Mouse (Mus musculus) kidney, embryonic 15.5 days (tissue): ENCODE data around the gene Pard3. TPM values are rescaled to one million over a fixed set of nuclear protein-coding genes. Genes with fewer than 3 reads are reported as not detected.
A peak's percentile ranks its signal among the peaks of the same experiment; 100 is the strongest.

Experiments
- ATAC-seq: fragments of 200-750 bp; cut with Nextera tagmentation; replicated peaks from 2 replicates; pipeline ENCODE4 v1.8.0; 2017; ENCODE audit warnings: moderate TSS enrichment; ENCODE audit not compliant: low FRiP score
- H3K27ac ChIP-seq: fragments of 300-500 bp; sonication (generic); 2 replicates; pipeline ENCODE4 v1.5.1; 2015; ENCODE audit warnings: mild to moderate bottlenecking, inconsistent platforms
- H3K27me3 ChIP-seq: fragments of 300-500 bp; sonication (generic); 2 replicates; pipeline ENCODE4 v1.6.1; 2015; ENCODE audit warnings: inconsistent platforms
- H3K36me3 ChIP-seq: fragments of 300-500 bp; sonication (generic); 2 replicates; pipeline ENCODE4 v1.6.1; 2015; ENCODE audit warnings: inconsistent platforms
- H3K4me1 ChIP-seq: fragments of 300-500 bp; sonication (generic); 2 replicates; pipeline ENCODE4 v1.6.1; 2015; ENCODE audit warnings: inconsistent platforms
- H3K4me2 ChIP-seq: fragments of 300-500 bp; sonication (generic); 2 replicates; pipeline ENCODE4 v1.6.1; 2015; ENCODE audit warnings: moderate library complexity, mild to moderate bottlenecking, inconsistent platforms
- H3K4me3 ChIP-seq: fragments of 300-500 bp; sonication (generic); replicated peaks from 2 replicates; pipeline ENCODE4 v1.5.1; 2015; ENCODE audit warnings: mild to moderate bottlenecking, inconsistent platforms
- H3K9ac ChIP-seq: fragments of 300-500 bp; sonication (generic); 2 replicates; pipeline ENCODE4 v1.6.1; 2015; ENCODE audit warnings: mild to moderate bottlenecking, inconsistent platforms
- H3K9me3 ChIP-seq: fragments of 300-500 bp; sonication (generic); replicated peaks from 2 replicates; pipeline ENCODE4 v1.6.1; 2016; ENCODE audit warnings: inconsistent platforms
- WGBS: fragments of 180-500 bp; shearing (Covaris S2); methylation state at CpG from one replicate; pipeline ENCODE4 v1.1.7; 2015; ENCODE audit warnings: mixed read lengths; 5-methylcytosine and 5-hydroxymethylcytosine counted together
- polyA plus RNA-seq: library from polyadenylated mRNA; unstranded; fragments of >200 nt; fragmentation: Nextera tagmentation; extraction: Ambion mirVana; gene quantifications from 2 replicates; pipeline ENCODE4 v1.2.1, GENCODE M21; 2015

Gene Pard3
- polyA plus RNA-seq, 1 experiment from 2014 or later, result 27.5 TPM

DNA sequence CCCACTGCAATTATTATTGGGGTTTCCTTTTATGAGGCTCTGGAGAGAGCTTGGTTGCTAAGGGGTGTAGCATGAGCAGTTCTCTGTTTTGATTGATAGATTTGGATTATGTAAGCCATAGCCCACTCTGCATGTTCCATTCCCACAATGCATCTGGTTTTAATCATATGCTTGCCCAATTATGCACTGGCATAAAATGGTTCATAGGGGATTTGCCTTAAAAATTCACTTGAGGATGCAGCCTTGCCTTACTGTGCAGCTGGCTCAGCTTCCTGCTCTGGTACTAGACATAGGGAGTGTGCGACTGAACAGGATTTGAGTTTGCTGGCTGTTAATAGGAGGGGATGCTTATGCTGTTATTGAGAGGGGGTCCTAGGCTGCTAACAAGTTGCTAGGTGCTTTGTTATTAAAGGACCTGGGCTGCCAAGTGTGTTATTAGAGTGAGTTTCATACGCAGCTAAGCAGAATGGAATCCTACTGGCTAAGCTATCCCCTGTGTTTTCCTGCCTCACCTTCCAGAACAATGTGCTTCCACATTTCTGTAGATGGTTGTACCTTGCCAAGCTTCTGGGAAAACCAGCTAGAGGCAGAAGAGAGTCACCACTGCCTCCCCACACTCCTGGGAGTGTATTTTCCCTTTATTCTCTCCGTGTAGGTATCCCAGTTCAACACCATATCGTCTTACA, 151.2 kb downstream of the Pard3 start:
- no peaks in the 10 kb centered on the region for H3K27me3 ChIP-seq
- no peak overlapping the region for H3K4me3 ChIP-seq
- no peak overlapping the region for H3K27ac ChIP-seq
- H3K36me3 ChIP-seq, result no peaks in the 10 kb centered on the region
- no peak for ATAC-seq
- H3K9me3 ChIP-seq, result no peaks in the 10 kb centered on the region
- no peak overlapping the region for H3K4me2 ChIP-seq
- H3K4me1 ChIP-seq, result peaks cover 18% of the 10 kb centered on the region
- WGBS, result 78% methylated on average over 4 of the region's 4 CpGs
- H3K9ac ChIP-seq, result no peak overlapping the region

DNA sequence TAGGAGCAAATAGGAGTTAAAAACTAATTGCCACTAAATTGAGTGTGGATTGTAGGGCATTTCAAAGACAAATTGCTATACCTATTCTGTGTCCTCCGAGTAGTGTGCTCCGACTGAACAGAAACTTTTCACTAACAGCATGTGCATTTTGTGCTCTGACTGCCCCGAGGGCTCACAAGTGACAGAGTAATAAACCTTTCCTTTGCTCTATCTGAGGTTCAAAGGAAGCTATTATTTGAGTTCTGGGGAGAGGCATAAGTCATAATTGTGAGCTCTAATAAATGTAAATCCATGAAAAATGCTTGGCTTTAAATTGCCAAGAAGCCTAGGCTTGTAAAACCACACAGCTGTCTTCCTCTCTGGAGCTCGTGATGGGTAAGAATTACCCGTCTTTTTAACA, 156.5 kb downstream of the Pard3 start:
- Histone ChIP-seq H3K9me3 (no peaks in the 10 kb centered on the region), H3K4me1 (peaks cover 28% of the 10 kb centered on the region), H3K36me3 (no peaks in the 10 kb centered on the region), H3K4me2 (no peak overlapping the region), H3K27me3 (no peaks in the 10 kb centered on the region), H3K27ac (peak overlapping the region; percentile 48; the same call in 1 of the 2 replicates), H3K9ac (no peak overlapping the region), H3K4me3 (no peak overlapping the region)
- WGBS, result 42% methylated on average over 5 of the region's 5 CpGs
- no peak for ATAC-seq

DNA sequence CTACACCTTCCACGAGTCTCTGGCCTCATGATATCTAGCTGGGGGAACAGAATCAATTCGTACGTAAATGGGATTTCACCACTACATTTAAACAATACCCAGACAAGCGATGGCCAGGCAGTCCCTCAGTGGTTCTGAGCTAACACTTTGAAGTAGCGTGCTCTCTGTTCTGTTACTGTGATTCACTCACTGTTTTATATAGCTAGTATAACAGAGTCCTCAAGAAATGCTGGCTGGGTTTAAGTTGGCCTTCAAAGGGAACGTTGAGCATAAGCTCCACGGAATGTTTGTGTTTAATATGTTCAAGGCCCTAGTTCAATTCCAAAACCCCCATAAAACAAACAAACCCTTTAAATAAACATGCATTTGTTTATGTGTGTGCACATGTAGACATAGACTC, 156.9 kb downstream of the Pard3 start:
- Histone ChIP-seq H3K9me3 (no peaks in the 10 kb centered on the region), H3K9ac (no peak overlapping the region), H3K36me3 (no peaks in the 10 kb centered on the region), H3K27ac (peak overlapping the region; percentile 48; the same call in 1 of the 2 replicates), H3K4me1 (peaks cover 28% of the 10 kb centered on the region), H3K27me3 (no peaks in the 10 kb centered on the region), H3K4me3 (no peak overlapping the region), H3K4me2 (no peak overlapping the region)
- no peak for ATAC-seq
- 60% methylated on average over 7 of the region's 7 CpGs for WGBS

DNA sequence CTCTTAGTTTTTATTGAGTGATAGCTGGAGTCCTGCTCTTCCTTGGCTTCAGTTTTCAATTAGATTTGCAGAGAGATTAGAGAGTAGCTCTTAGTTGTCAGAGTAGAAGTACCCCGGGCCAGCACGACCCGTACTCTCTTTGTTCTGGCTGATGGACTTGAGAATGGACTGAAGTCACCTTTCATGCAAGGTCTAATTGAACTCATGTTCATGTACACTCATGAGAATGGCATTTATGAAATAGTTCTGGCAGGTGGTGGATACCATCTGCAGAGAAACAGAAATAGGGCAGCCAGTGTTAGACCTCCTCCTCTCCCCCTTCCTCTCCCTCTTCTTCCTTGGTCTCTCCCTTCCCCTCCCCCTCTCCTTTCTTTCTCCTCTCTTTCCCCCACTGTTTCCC, 158.7 kb downstream of the Pard3 start:
- Histone ChIP-seq H3K4me1 (peaks cover 36% of the 10 kb centered on the region), H3K4me2 (no peak overlapping the region), H3K9ac (no peak overlapping the region), H3K4me3 (no peak overlapping the region), H3K27ac (no peak overlapping the region), H3K9me3 (no peaks in the 10 kb centered on the region), H3K36me3 (no peaks in the 10 kb centered on the region), H3K27me3 (no peaks in the 10 kb centered on the region)
- ATAC-seq, result no peak
- 61% methylated on average over 3 of the region's 3 CpGs for WGBS

DNA sequence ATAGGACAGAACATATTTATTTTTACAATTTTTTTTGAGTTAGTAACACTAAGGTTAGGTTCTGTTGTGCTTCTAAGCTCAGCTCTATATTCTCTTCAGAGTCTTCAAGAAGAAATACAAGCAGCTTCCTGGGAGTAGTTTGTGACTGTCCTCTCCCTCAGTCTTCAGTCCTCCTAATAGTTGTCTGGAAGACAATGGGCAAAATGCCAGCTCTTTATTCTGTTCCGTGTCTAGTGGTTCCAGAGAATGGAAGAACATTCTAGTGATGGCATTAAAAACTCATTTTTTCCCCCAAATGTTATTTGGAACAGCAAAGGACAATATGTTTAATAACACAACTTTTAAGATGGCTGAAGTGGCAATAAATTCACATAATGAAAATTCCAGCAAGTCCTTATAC, 163.3 kb downstream of the Pard3 start:
- H3K4me1 ChIP-seq, result peaks cover 40% of the 10 kb centered on the region
- no peak overlapping the region for H3K4me3 ChIP-seq
- no peaks in the 10 kb centered on the region for H3K27me3 ChIP-seq
- H3K9me3 ChIP-seq, result no peaks in the 10 kb centered on the region
- 37% methylated on average over 1 of the region's 1 CpGs for WGBS
- 0 out of 2 replicates have a peak overlapping the region, but pooled peaks have one; percentile 1 for H3K27ac ChIP-seq
- no peak overlapping the region for H3K4me2 ChIP-seq
- H3K9ac ChIP-seq, result no peak overlapping the region
- no peaks in the 10 kb centered on the region for H3K36me3 ChIP-seq
- ATAC-seq, result no peak

DNA sequence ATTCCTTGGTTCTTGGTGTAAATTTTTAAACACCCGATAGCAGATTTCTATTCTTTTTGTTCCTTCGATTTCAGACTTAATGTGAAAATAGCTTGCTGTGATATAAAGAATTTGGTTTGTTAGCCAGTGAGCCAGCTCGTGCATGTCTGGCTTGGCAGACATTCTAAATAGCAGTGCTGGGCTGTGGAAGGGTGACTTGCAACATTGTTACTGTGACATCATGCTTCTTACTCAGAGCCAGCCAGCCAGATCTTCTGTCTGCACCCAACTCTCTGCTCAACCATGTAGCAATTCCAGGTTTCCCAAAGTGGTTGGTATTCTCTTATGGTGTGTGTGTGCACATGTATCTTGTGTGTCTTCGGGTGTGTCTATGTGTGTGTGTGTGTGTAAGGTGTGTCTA, 163.7 kb downstream of the Pard3 start:
- ATAC-seq, result no peak

DNA sequence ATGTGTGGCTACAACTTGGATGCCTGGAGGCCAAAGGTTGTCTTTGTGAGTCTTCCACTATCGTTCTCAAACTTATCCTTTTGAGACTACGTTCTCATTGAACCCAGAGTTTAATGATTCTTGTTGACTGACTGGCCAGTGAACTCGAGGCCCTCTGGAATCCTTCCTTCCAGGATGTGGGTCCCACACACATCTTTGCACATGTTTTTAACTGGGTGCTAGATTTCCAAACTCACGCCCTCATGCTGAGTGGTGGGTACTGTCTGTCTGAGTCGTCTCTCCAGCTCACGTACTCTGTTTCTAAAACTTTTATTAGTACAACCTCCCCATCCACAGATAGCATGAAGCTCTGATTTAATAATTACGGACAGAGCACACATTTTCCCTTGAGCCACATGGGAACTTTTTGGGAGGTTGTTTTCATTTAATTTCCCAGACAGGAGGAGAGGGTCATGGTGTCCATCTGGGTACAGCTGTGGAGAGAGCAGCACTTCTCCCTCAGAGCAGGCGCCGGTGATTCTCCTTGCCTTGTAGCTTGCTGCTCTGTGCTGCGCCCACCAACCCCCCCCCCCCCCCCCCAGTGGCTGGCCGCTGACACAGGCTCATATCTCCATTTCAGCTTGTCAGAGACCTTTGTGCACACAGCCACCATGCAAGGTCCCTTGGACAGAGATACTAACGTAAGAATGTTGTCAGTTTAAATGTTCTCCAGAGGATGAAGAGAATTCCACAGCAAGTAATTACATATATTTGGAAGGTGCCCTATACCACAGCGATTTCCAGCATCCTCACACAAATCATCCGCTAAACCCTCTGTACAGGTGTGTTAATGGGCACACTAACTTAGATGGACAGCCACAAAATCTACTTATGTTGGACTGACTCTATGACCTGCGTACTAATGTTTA, 165.9 kb downstream of the Pard3 start:
- H3K4me1 ChIP-seq, result peaks cover 37% of the 10 kb centered on the region
- H3K4me3 ChIP-seq, result no peak overlapping the region
- ATAC-seq, result peak; percentile 76
- no peaks in the 10 kb centered on the region for H3K27me3 ChIP-seq
- no peaks in the 10 kb centered on the region for H3K36me3 ChIP-seq
- peak overlapping the region; percentile 77 for H3K27ac ChIP-seq
- H3K9me3 ChIP-seq, result no peaks in the 10 kb centered on the region
- no peak overlapping the region for H3K9ac ChIP-seq
- WGBS, result 51% methylated on average over 15 of the region's 15 CpGs
- no peak overlapping the region for H3K4me2 ChIP-seq

More for the DNA sequence above, 163.7 kb downstream of the Pard3 start:
- WGBS, result 80% methylated on average over 4 of the region's 4 CpGs
- H3K9ac ChIP-seq, result no peak overlapping the region
- no peaks in the 10 kb centered on the region for H3K36me3 ChIP-seq
- H3K27me3 ChIP-seq, result no peaks in the 10 kb centered on the region
- no peak overlapping the region for H3K27ac ChIP-seq
- no peak overlapping the region for H3K4me2 ChIP-seq
- H3K9me3 ChIP-seq, result no peaks in the 10 kb centered on the region
- H3K4me1 ChIP-seq, result peaks cover 38% of the 10 kb centered on the region
- no peak overlapping the region for H3K4me3 ChIP-seq

DNA sequence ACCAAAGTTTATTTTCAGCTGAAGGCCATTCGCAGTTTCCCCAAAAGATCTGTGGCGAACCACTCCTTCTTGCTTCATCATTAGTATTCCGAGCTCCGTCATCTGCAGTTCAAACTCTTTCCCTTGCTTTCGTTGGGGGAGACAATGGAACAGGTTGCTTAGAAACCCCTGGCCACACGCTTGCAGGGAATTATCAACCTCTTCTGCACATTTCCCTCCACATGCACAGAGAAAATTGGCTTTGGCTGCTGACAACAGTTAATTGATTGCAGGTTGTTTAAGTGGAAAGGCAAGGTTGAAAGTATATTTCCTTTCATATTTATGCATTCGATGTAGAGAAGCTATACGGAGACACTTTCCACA, 166.5 kb downstream of the Pard3 start:
- Histone ChIP-seq H3K9ac (no peak overlapping the region), H3K36me3 (no peaks in the 10 kb centered on the region), H3K27me3 (no peaks in the 10 kb centered on the region), H3K4me1 (peaks cover 39% of the 10 kb centered on the region), H3K4me2 (no peak overlapping the region), H3K27ac (peak overlapping the region; percentile 77; the same call in 1 of the 2 replicates), H3K9me3 (no peaks in the 10 kb centered on the region), H3K4me3 (no peak overlapping the region)
- WGBS, result 68% methylated on average over 8 of the region's 8 CpGs
- no peak for ATAC-seq

DNA sequence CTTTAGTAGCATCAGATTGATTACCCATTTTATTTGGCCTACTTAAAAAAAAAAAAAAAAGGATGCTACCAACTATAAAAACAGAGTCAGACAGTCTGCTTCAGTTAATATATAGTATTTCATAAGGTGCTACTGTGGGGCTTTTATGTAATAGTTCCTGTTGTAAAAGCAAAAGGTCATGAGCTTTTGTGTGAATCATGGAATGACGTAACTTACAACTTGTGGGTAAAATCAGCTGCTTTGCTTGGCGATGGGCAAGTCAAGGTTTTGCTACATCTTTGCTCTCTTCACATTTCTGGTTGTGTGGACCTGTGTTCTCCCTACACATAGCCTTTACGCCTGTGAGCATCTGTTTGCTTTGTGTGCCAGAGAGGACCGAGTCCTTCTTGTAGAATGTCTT, 179.7 kb downstream of the Pard3 start:
- H3K4me3 ChIP-seq, result no peak overlapping the region
- WGBS, result 87% methylated on average over 4 of the region's 4 CpGs
- no peak overlapping the region for H3K4me2 ChIP-seq
- no peaks in the 10 kb centered on the region for H3K4me1 ChIP-seq
- no peaks in the 10 kb centered on the region for H3K9me3 ChIP-seq
- no peak for ATAC-seq
- H3K9ac ChIP-seq, result no peak overlapping the region
- no peak overlapping the region for H3K27ac ChIP-seq
- no peaks in the 10 kb centered on the region for H3K27me3 ChIP-seq
- H3K36me3 ChIP-seq, result no peaks in the 10 kb centered on the region

DNA sequence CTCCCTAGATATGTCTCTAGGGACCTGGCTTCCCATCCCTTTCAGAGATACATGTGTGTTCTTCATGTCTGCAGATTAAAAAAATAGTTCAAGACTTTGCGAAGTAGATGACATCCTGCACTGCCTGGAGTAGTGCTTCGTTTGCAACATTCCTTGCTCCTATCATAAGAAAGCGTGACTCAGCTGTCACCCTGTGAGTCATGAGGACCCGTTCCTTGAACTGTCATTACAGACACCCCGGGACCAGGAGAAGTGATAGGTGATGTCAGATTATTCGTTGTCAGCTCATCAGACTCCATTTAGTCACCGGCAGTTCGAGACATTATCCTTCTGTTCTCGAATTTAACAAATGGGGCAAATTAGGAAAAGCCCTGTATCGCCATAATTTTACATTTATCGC, 180.1 kb downstream of the Pard3 start:
- no peak for ATAC-seq
- Histone ChIP-seq H3K36me3 (no peaks in the 10 kb centered on the region), H3K27me3 (no peaks in the 10 kb centered on the region), H3K27ac (no peak overlapping the region), H3K4me3 (no peak overlapping the region), H3K4me2 (no peak overlapping the region), H3K4me1 (no peaks in the 10 kb centered on the region), H3K9me3 (no peaks in the 10 kb centered on the region), H3K9ac (no peak overlapping the region)
- WGBS, result 84% methylated on average over 11 of the region's 11 CpGs

DNA sequence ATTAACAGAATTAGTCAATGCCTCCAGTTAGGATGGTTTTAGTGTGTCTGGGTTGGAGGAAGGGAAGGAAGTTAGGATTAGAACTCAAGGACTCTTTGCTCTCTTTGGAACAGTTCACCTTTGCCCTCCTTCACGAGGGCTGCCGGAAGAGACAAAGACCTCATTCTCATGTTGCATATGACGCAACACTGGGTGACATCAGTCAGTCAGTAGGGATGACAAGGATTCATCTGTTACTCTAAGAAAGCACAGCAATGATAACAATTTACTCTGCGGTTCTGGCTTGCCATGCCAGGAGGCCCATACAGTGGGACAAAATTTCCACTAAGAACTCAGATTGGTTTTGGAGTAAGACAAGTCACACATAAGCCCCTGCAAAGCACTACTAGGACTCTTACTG, 187.1 kb downstream of the Pard3 start:
- no peaks in the 10 kb centered on the region for H3K27me3 ChIP-seq
- H3K36me3 ChIP-seq, result no peaks in the 10 kb centered on the region
- no peak for ATAC-seq
- no peak overlapping the region for H3K4me2 ChIP-seq
- no peak overlapping the region for H3K4me3 ChIP-seq
- peaks cover 31% of the 10 kb centered on the region for H3K4me1 ChIP-seq
- H3K9ac ChIP-seq, result no peak overlapping the region
- H3K9me3 ChIP-seq, result no peaks in the 10 kb centered on the region
- H3K27ac ChIP-seq, result no peak overlapping the region
- 63% methylated on average over 4 of the region's 4 CpGs for WGBS

DNA sequence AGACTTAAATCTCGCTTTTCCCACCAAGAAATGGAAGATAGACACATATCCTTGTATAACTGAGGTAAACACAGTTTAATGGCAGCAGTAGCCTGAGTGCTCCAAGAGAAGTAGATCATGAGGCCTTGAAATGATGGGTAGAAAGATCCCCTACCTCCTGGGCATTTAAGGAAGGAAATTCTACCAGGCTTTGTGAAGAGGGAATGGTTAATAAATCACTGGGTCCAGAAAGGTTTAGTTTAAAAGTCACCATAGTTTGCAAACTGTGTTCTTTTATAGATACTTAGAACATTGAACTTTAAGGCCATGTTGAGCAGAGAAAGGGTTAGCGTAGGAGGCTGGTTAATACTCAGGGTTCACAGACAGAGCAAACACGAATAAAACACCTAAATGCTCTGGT, 187.8 kb downstream of the Pard3 start:
- Histone ChIP-seq H3K27ac (peak overlapping the region; percentile 29; the same call in 1 of the 2 replicates), H3K36me3 (no peaks in the 10 kb centered on the region), H3K4me3 (no peak overlapping the region), H3K9me3 (no peaks in the 10 kb centered on the region), H3K4me2 (no peak overlapping the region), H3K4me1 (peaks cover 31% of the 10 kb centered on the region), H3K27me3 (no peaks in the 10 kb centered on the region), H3K9ac (no peak overlapping the region)
- ATAC-seq, result no peak
- 72% methylated on average over 3 of the region's 3 CpGs for WGBS
